Mouse (Mus musculus) heart, adult 2 months (tissue): Measurements from ENCODE around the gene Rpl26. TPM values are rescaled to one million over a fixed set of nuclear protein-coding genes. Genes with fewer than 3 reads are reported as not detected.

Experiments
- DNase-seq, 2 experiments: peaks; one replicate each; pipeline ENCODE4 v3.0.0; 2021
- H3K27ac ChIP-seq: fragments of 200-600 bp; 2 replicates; pipeline ENCODE4 v1.8.1; 2022
- H3K27me3 ChIP-seq: fragments of 200-500 bp; 2 replicates; pipeline ENCODE4 v1.6.1; 2012; ENCODE audit warnings: mild to moderate bottlenecking, low read length, inconsistent platforms, mixed read lengths; ENCODE audit not compliant: control insufficient read depth, insufficient read depth
- H3K36me3 ChIP-seq: fragments of 200-500 bp; 2 replicates; pipeline ENCODE4 v1.6.1; 2012; ENCODE audit warnings: low read length, inconsistent platforms; ENCODE audit not compliant: control insufficient read depth, insufficient read depth
- H3K4me1 ChIP-seq: fragments of 200-500 bp; 2 replicates; pipeline ENCODE4 v1.6.1; 2011; ENCODE audit warnings: low read length; ENCODE audit not compliant: control insufficient read depth, insufficient read depth
- H3K4me3 ChIP-seq: fragments of 200-600 bp; 2 replicates; pipeline ENCODE4 v1.8.1; 2022
- H3K79me2 ChIP-seq: fragments of 200-500 bp; replicated peaks from 2 replicates; pipeline ENCODE4 v1.6.1; 2012; ENCODE audit warnings: mild to moderate bottlenecking, inconsistent platforms, low read length, moderate library complexity, mixed read lengths; ENCODE audit not compliant: control insufficient read depth, insufficient read depth
- H3K9ac ChIP-seq: fragments of 200-500 bp; 2 replicates; pipeline ENCODE4 v1.6.1; 2012; ENCODE audit warnings: low read depth, mild to moderate bottlenecking, control low read depth, inconsistent platforms, low read length, mixed read lengths
- CTCF ChIP-seq: fragments of 200-600 bp; IDR thresholded peaks from 2 replicates; pipeline ENCODE4 v1.8.1; 2022; ENCODE audit warnings: antibody characterized with exemption, mild to moderate bottlenecking, moderate library complexity
- EP300 ChIP-seq: fragments of 200-500 bp; IDR thresholded peaks from 2 replicates; pipeline ENCODE4 v1.6.1; 2011; ENCODE audit warnings: low read depth, low read length, control low read depth; ENCODE audit not compliant: insufficient read depth
- POLR2A ChIP-seq: fragments of 200-500 bp; IDR thresholded peaks from 2 replicates; pipeline ENCODE4 v1.6.1; 2011; ENCODE audit warnings: mild to moderate bottlenecking, low read depth, low read length, control low read depth; ENCODE audit not compliant: insufficient read depth
- WGBS: fragments of 180-500 bp; shearing (Covaris S2); methylation state at CpG from one replicate; pipeline ENCODE4 v1.1.7; 2018; 5-methylcytosine and 5-hydroxymethylcytosine counted together
- intact Hi-C: fragments of 180-260 bp; cut with DNase I; formaldehyde crosslinking; loops from one replicate; pipeline ENCODE4 v1.15.1; 2025
- polyA plus RNA-seq: library from polyadenylated mRNA; depleted of rRNA; stranded (reverse); fragments of >200 nt; gene quantifications from 2 replicates; pipeline ENCODE4 v1.2.3, GENCODE M21; 2012
- total RNA-seq, 2 experiments: library from RNA; stranded (reverse); gene quantifications; 2 replicates each; pipeline ENCODE4 v1.2.3; 2021

The Rpl26 gene
- total and polyA plus RNA-seq, 3 experiments: 494 to 707 (median 648) TPM

- intact Hi-C loops: no loop called here
- 76% methylated on average over 5 of the region's 5 CpGs for WGBS
- no peak overlapping the region for H3K4me3 ChIP-seq
- H3K79me2 ChIP-seq: no peaks in the 10 kb centered on the region
- H3K9ac ChIP-seq: no peak overlapping the region
- H3K27ac ChIP-seq: no peak overlapping the region
- no peaks in the 10 kb centered on the region for H3K27me3 ChIP-seq
- H3K4me1 ChIP-seq: no peaks in the 10 kb centered on the region
- TF ChIP-seq CTCF (no peak), POLR2A (no peak), EP300 (no peak)
- H3K36me3 ChIP-seq: no peaks in the 10 kb centered on the region
- DNase-seq: no peak
Observed at GRCm38 (mm10) chr11:68884368-68884767, 17.0 kb upstream of the Rpl26 start.

GRCm38 (mm10) chr11:68886091-68886490 lies 15.3 kb upstream of the Rpl26 start:
- no peaks in the 10 kb centered on the region for H3K36me3 ChIP-seq
- H3K27me3 ChIP-seq: no peaks in the 10 kb centered on the region
- TF ChIP-seq POLR2A: no peak
- no peak for TF ChIP-seq EP300
- TF ChIP-seq CTCF: no peak
- DNase-seq: no peak
- intact Hi-C loops: no loop called here
- 83% methylated on average over 5 of the region's 5 CpGs for WGBS
- H3K27ac ChIP-seq: no peak overlapping the region
- no peak overlapping the region for H3K9ac ChIP-seq
- H3K4me1 ChIP-seq: no peaks in the 10 kb centered on the region
- no peak overlapping the region for H3K4me3 ChIP-seq
- no peaks in the 10 kb centered on the region for H3K79me2 ChIP-seq

- Histone ChIP-seq H3K9ac (no peak within 1 kb of the TSS), H3K79me2 (no peaks in the 10 kb centered on the region), H3K36me3 (no peaks in the 10 kb centered on the region), H3K27me3 (no peaks in the 10 kb centered on the region), H3K4me1 (no peaks in the 10 kb centered on the region), H3K4me3 (no peak within 1 kb of the TSS), H3K27ac (no peak within 1 kb of the TSS)
- WGBS: 36% methylated on average over 6 of the region's 6 CpGs
- no peak for TF ChIP-seq EP300
- no peak for TF ChIP-seq CTCF
- no peak for TF ChIP-seq POLR2A
- intact Hi-C loops: no loop called here
- DNase-seq: no peak
Observed at GRCm38 (mm10) chr11:68888253-68888652, 13.1 kb upstream of the Rpl26 start, which contains the start of gene Rnf222. Gene Rnf222, plus strand, starts transcription at chr11:68888553.

GRCm38 (mm10) chr11:68888653-68889052 lies 12.7 kb upstream of the Rpl26 start:
- H3K36me3 ChIP-seq: no peaks in the 10 kb centered on the region
- H3K27me3 ChIP-seq: no peaks in the 10 kb centered on the region
- no peak overlapping the region for H3K4me3 ChIP-seq
- DNase-seq: no peak
- H3K9ac ChIP-seq: no peak overlapping the region
- WGBS: 72% methylated on average over 2 of the region's 2 CpGs
- no peak overlapping the region for H3K27ac ChIP-seq
- no peaks in the 10 kb centered on the region for H3K4me1 ChIP-seq
- intact Hi-C loops: no loop called here
- H3K79me2 ChIP-seq: no peaks in the 10 kb centered on the region
- no peak for TF ChIP-seq CTCF
- no peak for TF ChIP-seq POLR2A
- no peak for TF ChIP-seq EP300

- H3K9ac ChIP-seq: no peak overlapping the region
- H3K4me1 ChIP-seq: no peaks in the 10 kb centered on the region
- no peak overlapping the region for H3K4me3 ChIP-seq
- intact Hi-C loops: no loop called here
- H3K36me3 ChIP-seq: no peaks in the 10 kb centered on the region
- no peaks in the 10 kb centered on the region for H3K79me2 ChIP-seq
- no peaks in the 10 kb centered on the region for H3K27me3 ChIP-seq
- TF ChIP-seq CTCF: no peak
- no peak for TF ChIP-seq EP300
- no peak for TF ChIP-seq POLR2A
- H3K27ac ChIP-seq: no peak overlapping the region
- no peak for DNase-seq
- 11% methylated on average over 2 of the region's 2 CpGs for WGBS
Observed at GRCm38 (mm10) chr11:68890625-68891024, 10.8 kb upstream of the Rpl26 start.

- no peak for DNase-seq
- no peaks in the 10 kb centered on the region for H3K27me3 ChIP-seq
- WGBS: 62% methylated on average over 5 of the region's 5 CpGs
Observed at GRCm38 (mm10) chr11:68891823-68892222, 9.6 kb upstream of the Rpl26 start.

More at GRCm38 (mm10) chr11:68891823-68892222, 9.6 kb upstream of the Rpl26 start:
- Histone ChIP-seq H3K4me1 (no peaks in the 10 kb centered on the region), H3K79me2 (no peaks in the 10 kb centered on the region), H3K36me3 (no peaks in the 10 kb centered on the region), H3K9ac (no peak overlapping the region), H3K4me3 (no peak overlapping the region), H3K27ac (no peak overlapping the region)
- intact Hi-C loops: no loop called here
- TF ChIP-seq CTCF (no peak), POLR2A (no peak), EP300 (no peak)
